Mouse (Mus musculus): ENCODE measurements at regions not wholly inside any gene's neighbourhood (a gene's known extent, or its start where the extent isn't known, plus 50 kb on each side); places are given as distances from the start of the nearest gene placed in this dataset.

DNA sequence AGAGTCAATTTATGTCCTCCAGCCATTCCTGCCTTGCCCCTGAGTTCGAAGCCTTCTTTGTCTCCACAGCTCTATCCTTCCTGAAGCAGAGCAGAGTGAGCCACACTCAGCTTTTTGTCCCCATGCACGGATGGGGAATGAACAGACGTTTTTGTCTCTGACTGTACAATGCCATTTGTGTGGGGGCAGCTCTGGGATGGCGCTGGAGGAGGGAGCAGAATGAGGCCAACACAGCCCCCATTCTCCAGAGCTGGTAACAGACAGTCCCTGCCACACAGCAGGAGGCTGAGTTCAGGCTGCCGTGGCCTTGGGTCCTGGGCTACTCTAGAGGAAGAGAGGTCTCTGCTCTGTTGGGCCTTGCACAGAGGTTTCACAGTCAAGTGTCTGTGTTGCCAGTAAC is 327.4 kb downstream of the H2al1j start:
- DNase-seq (ENCODE audit: low read depth), result no peak

DNA sequence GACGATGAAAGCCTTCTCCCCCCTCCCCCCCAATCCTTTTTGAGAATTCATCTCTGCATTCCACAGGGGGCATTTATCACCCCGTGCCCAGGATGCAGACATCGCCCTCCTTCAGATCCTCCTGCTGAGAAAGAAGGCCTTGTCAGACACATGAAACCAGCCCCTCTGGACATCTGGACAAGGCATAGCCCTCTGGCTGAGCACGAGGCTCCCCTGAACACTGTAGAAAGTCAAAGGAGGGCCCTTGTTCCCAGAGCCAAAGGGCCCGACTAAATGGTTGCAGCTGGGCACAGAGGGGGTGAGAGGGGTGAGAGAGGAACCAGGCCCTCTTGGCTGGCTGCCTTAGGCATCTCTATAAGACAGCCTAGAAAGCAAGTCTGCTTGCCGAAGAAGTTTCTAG is 327.8 kb downstream of the H2al1j start:
- DNase-seq (ENCODE audit: low read depth), result no peak

DNA sequence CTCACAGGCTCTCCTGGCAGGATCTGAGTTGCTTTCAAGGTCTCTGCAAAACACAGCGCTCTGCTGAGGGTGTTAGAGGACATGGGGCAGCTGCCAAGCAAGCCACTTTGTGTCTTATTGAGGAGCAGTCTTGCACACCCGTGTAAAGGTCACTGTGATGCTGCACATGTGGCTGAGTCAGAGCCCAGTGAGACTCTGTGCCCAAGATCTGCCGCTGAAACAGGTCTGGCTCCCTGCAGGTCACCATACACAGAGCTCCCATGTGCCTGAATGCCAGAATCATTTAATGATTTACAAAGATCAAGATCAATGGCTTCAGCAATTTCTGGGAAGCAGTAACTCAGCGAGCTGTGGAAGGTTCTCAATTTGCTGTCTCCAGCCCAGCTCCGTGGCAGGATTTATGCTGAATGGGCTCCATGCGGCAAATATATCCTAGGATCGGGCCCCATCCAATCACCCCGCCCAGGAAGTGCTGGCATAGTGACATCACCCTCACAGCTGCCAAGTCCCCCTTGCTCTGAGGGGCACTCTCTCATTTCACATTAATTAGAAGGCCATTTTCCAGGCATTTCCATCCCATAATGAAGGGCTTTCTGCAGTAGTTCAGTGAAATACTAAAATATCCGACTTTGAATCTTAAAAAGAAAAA is 330.1 kb downstream of the H2al1j start:
- no peak for DNase-seq (ENCODE audit: low read depth)

DNA sequence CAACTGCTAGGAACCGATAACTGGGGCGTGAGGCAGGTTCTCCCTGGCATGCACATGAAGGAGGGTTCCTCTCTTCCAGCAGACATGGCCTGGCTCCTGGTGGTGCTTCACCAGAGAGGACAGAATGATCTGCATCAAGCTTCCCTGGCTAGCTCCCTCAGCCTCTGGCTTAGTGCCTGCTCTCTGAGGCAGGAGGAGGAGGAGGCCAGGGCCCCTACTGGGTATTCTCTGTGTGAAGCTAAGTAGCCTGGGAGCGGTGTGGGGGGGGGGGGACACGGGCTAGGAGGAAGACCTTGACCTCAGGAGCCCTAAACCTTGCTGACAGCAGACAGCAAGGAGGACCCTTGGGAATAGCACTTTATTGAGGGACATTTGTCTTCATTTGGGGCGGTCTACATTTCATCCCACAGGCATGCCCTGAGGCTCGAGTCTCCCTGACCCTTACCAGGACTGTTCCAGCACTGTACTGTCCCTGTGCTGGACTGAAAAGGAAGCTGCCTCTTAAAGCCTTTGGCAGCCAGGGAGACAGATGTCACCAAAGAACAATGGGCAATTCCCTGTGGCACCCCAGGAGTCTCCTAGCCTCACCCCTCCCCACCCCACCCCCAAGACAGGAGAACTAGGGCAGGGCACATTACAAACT is 335.7 kb downstream of the H2al1j start:
- DNase-seq (ENCODE audit: low read depth), result no peak

DNA sequence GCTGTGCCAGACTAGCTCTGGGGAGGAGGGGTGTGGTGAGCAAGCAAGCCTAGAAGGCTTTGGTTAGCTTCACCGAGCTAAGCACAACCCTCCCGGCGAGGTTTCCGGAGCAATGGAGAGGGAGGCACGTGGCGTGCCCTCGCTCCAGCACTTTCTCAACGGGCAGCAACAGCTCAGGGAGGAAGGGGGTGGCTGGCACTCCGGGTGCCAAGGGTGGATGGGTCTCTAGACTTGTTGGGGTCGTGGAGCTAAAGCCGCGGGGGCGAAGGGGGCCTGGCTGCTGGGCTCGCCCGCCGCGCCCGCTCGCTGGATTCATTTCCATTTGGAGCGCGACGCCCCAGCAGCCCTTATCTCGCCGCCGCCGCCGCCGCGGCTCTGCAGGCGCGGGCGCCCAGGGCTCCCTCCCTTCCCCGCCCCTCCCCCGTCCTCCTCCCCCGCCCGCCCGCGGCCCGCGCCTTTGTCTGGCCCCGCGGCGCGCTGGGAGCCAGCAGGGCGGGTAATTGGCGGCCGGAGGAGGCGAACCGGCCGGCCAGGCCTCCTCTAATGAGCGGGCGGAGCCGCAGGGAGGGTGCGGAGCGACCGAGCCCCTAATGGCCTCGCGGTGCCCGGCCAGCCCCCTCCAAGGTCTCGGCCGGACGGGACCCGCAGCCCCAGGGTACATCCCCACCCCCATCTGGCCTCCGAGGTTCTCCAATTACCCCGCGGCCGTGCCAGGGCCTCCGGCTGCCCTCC is 336.9 kb downstream of the H2al1j start:
- peak; percentile 58 for DNase-seq (ENCODE audit: low read depth)

DNA sequence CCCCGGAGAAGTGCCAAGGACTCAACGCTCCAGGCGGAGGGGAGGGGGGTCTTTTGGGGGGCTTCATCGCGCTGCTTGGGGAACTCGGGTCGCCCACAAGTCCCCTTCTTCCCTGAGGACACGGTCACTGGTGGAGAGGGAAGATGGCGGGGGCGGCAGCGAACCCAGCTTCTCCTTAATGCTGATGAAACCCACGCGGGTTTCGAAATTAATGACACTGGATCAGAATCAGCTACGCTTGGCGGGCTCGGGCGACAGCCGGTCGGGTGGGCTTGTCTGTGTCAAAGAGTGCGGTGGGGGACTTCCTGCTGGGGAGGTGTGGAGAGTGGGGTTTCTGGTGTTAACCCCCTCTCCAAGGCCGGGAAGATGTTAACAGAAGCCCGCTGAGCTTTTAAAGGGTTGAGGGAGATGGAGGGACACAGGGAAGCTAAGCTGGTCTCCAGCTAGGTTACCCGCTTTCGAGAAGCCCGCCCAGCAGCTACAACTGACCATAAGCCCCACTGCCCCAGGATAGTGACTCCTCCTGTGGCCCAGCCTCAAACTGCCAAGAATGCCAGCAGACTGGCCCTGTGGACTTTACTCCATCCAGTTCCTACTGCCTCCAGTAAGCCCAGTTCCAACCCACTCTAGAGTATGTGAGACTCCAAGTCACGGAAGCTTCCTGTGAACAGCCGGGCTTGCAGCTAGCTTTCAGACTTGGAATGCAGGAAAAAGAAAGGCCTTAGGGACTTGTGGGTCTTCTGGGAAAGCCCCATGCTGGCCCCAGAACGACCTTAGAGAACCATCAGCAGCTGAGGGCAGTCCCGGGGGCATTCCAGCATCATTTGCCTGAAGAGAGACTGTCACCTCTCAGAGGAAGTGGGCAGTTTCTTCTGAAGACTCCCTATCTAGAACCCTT is 337.7 kb downstream of the H2al1j start:
- peak; percentile 42 for DNase-seq (ENCODE audit: low read depth)

DNA sequence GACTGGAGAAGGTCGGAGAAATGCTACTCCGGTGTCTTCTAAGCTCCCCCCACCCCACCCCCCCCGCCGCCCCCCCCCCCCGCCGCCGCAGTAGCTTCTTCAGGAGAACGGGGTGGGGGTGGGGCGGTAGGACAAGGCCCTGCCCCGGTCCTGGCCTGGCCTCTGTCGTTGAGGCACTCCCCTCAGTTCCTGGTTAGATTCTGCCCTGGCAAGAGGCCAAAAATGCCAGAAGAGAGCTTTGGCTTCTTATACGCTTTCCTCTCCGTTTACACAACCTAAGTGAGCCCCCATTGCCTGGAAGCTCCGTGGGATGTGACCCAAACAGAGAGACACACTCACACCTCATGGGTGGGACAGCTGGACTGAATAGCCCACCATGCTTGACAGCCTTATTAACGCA is 338.9 kb downstream of the H2al1j start:
- DNase-seq (ENCODE audit: low read depth), result peak; percentile 11

DNA sequence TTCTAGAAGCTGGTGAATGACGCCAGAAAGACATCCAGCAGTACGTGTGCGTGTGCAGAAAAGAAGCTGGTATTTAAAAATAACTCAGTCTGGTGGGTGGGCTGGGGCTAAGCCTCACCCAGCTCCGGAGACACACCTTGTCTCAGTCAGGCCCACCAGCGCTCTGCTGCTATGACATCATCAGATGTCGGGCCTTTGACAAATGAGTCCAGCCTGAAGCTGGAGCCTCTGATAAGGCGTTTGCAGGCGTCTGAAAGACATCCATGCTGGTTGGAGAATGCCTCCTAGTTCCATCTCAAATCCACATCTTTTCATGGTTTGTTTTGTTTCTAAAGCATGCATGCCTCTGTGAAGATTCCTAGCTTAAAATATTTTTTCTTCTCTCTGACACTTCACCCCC is 344.2 kb downstream of the H2al1j start:
- no peak for DNase-seq (ENCODE audit: low read depth)

DNA sequence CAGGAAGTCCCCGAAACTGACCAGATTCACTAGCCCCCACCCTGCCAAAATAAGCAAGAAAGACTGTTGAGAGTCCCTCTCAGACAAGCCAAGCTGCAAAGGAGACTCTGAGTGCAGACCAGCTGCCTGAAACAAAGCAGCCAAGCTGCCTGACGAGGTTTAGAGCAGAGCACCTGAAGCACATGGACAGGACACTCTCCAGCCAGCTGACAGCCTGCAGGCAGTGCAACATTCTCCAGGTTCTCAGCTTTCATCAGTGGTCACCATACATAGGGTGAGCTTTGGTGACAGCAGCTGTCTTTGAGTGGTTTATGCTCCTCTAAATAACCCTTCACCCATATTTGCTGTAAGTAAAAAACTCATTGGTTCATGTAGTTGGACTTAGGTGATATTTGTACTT is 350.5 kb downstream of the H2al1j start:
- no peak for DNase-seq (ENCODE audit: low read depth)

DNA sequence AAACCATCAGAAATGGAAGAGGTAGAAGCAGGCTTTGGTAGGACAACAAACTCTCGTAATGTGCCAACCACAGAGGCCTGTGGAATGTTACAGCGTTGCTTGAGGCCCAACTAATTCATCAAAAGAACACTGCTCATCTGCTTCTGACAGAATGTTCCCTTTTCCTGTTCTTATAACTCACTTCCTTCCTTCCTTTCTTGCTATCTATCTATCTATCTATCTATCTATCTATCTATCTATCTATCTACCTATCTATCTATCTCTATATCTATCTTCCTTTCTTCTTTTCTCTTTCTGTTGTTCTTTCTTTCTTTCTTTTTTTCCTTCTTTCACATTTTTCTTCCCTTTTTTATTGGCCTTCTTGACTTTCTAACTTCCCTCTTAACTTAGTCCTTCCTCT is 353.7 kb downstream of the H2al1j start:
- DNase-seq (ENCODE audit: low read depth), result no peak

DNA sequence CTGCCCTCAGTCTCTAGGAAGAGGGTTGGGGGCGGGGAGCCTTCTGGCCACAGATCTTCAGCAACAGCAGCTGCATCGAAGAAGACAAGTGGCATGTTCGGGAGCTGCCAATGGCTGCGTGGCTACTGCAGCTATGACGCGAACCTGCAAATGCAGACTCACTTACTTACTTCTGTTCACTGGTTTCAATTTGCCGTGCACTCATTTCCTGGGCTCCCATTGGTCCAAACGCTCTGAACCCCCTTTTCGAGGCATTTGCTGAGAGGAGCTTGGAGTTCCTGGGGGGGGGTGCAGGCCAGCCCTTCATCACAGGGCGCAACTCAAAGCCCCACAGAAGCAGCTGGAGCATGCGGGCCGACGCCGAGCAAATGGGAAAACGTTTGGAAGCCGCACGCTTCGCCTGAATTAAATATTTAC is 362.4 kb downstream of the H2al1j start:
- DNase-seq (ENCODE audit: low read depth), result no peak

DNA sequence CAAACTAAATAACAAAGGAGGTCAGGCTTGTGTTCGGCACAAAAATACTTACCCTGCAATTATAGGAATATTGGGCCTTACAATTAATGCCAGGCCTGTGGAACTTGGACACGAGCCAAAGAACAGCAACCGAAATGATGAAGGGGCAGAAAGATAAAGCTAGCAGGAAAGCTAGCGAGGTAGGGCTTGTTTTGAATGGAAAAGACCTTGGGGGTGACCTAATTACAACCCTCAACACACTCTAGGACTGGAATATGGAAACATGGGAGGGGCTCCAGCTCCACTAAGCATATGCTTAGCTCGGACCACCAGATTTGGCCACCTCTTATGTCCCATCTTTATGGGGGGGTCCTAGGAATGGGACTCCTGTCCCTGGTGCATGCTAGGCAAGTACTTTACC is 362.8 kb downstream of the H2al1j start:
- no peak for DNase-seq (ENCODE audit: low read depth)

DNA sequence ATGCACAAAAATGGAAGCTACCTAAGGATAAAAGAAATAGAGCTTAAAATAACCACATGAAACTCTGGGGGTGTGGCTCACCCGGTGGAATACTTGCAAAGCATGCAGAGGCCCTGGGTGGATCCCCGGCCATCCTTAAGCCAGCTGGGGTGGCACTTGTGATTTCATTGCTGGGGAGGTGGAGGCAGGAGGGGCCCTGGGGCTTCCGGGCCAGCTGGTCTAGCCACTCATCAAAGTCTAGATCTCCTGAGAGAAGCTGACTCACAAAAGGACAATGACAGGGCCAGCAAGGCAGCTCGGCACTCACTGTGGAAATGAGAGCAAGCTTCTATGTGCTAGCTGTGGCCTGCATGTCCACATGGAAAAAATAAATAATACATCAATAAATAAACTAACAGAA is 363.4 kb downstream of the H2al1j start:
- DNase-seq (ENCODE audit: low read depth), result no peak

DNA sequence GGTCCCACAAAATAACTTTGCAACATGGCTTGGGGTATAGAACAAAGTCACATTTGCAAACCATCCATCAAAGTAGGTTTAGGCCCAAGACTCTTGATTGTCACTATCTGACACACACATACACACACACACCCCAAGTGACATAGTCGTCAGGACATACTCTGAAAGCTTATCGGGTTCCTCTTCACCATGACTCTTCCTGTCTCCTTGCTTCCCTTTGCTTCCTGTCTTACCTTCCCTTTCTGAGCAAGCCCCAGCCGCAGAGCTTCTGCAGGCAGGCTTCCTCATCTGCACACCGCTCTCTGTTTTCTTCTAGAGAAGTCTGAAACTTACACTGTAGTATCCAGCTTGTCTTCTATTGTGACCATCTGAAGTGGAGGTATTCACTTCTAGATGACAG is 368.9 kb downstream of the H2al1j start:
- DNase-seq (ENCODE audit: low read depth), result no peak

DNA sequence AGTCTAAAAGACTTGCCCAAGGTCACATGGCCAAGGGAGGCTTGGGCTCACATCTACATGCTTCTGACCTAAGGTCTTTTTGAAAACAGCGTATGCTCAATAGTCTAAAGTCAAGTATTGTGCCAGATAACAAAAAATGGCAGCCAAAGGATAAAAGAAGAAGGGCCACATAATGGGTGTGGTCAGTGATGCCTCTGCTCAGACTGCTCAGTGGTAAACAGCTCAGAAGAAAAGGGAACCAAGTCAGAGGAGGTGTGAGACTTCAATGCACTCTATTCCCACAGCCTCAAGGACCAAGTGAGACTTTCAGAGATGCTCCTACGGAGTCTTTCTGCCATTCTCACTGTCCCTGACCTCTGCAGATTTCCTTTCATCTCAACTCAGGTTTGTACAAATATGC is 373.5 kb downstream of the H2al1j start:
- DNase-seq (ENCODE audit: low read depth), result no peak

DNA sequence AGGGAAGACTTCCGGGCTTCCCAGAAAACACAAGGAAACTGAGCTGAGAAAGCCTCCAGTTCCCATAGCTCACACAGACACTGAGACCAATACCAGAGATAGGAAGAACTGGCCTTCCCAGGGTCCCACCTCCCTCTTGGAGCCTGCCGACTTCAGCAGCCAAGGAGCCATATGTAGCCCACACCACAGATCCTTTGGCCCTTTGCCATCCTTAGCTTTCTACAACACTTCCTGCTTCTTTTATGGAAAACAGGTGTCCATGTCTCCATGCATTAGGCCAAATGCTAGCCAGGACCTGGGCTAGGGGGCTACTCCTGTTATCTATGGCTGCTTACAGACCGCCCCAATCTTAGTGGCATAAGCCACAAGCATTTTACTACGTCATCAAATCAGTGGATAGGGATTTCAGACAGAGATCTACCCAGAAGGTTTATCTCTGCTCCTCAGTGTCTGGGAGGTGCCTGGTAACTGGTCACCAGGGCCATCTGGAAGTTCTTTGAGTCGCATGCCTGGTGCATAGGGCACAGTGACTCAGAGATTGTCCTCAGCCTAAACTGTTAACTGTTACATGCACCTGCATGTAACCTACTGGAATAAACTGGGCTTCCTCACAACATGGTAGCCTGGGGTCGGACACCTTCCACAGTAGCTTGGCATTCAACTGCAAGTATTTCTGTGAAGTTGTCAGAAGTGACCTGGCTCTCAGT is 378.4 kb downstream of the H2al1j start:
- no peak for DNase-seq (ENCODE audit: low read depth)

DNA sequence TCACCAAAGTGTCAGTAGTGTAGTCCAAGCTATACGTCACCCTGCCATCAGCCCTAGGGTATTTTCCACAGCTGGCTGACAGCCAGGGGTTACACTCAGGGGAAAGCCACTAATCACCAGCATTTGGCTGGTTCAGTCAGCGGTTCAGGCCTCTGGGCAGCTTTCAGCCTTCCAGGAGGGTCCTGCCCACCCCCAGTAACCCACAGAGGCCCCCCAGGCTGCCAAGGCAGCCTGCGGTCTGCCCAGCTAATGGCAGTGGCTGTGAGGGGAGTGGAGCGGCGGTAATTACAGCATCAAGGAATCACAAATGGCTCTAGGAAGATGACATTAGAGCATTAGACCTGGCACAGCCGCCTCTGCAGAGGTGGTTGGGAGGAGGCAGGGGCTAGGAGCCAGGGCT is 379.7 kb downstream of the H2al1j start:
- DNase-seq (ENCODE audit: low read depth), result no peak

DNA sequence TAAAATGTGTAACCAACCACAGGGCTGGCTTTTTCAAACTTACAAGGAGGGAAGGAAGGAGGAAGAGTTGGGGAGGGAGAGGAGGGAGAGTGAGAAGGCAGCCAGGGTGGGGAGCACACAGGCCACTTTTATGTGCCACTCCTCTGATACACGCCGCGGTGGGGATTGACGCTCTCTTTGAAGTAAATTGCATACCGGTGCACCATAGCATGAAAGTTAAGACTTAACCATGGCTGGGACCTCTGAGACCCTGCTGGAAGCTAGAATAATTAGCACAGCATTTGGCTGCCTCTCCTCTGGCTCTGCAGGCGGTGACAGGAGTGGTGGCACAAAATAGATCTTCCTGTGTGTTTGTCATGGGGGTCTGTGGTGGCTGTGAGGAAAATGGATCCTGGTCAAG is 380.7 kb downstream of the H2al1j start:
- no peak for DNase-seq (ENCODE audit: low read depth)

DNA sequence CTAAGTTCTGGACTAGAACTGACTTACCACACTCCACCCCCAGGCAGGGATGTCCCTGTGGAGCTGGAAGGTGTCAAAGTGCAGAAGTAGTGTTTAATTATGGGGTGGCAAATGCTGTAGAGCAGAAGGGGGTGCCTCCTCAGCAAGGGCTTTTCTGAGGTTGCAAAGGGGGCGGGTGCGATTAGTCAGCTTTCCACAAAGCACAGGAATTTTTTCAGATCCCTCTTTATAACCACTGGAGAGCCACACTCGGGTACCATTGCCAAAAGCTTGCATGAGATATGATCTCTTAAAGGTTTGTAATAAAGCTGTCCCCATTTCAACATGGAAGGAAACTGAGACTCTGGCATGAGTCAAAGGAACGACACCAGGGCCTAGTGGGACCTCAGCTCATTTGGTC is 381.7 kb downstream of the H2al1j start:
- no peak for DNase-seq (ENCODE audit: low read depth)

DNA sequence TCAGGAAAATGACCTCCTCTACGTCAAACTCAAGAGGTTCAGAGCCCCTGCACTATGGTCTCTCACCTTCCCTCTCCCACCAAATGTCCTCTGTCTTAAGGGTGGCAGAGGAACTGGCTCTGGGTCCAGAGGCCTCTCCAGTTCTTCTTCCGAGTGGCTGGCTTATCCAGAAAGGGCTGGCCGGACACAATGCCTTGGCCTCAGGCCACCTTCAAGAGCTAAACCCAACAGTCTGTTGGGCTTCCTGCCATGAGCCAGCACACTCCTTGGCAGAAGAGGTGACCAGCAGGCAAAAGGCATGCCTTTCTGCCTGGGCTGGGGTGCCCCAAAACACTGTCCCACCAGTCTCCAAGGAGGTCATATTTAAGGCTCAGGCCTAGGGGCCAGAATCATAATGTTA is 385.8 kb downstream of the H2al1j start:
- DNase-seq (ENCODE audit: low read depth), result no peak

DNA sequence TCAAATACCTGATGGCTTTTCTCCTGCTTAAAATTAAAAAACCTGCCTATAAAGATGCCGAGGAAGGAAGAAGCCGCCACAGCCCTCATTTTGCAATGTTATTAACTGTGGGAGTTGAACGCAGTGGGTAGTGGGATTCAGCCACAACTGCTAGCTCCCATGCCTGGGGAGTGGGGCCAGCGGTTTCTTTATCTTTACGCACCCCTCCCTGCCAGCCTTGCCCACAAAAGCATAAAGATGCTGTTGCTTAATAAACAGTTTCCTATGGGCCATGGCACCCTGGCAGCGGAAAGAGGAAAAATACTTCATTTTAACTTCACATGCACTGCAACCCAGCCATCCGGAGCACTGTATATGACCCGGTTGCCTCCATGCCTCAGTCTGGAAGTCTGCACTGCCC is 389.2 kb downstream of the H2al1j start:
- DNase-seq (ENCODE audit: low read depth), result no peak

DNA sequence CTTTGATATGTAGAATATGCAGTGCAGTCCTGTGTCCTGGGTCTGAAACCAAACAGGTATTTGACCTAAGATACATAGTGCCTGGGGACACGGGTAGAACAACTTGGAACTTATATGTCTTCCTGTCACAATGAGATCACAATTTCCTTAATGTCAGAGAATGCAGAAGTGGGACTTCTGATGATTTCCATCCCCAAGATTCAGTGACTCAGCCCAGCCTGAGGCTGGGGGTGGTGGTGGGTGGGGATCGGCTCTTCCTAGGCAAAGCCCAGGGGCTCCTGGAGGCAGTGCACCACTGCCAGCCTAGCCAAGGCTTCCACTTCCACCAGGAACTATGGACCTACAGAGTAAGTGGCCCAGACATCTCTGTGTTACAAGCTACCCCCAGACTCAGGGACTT is 391.2 kb downstream of the H2al1j start:
- no peak for DNase-seq (ENCODE audit: low read depth)

Data from induced T-regulatory cell, adult 2 months (primary cell).